Mouse (Mus musculus): ENCODE results near the gene Vmn1r23.
"Not testable (repeated sequence)": the region's sequence is repeated elsewhere in the genome, so short reads cannot be mapped to it uniquely, and the experiment has no call there.

The Vmn1r23 gene

DNA sequence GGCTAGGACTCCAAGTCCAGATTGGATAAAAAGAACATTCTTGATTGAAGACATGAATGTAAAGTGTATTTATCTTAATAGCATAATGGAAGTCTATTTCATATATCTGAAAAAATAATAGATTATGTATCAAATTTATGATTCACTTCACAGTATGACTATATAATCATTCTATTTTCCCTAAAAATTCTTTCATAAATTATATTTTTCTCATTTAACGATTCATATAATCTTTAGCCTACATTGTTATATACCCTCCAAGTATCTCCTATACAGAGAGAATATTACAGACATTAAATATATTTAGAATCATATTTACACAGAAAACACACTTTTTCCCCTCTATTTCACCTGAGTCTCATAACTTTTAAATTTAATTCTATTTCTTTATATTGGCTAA is at the start of gene Vmn1r23:
Gene Vmn1r23, minus strand, starts transcription at position 101 of the 400 bp plus-strand sequence.
- DNase-seq (ENCODE audit: low read depth, low spot score) = no peak

- DNase-seq (ENCODE audit: low read depth, low spot score) = not testable (repeated sequence)
Observed at GRCm38 (mm10) chr6:57961403-57961802, 34.8 kb upstream of the Vmn1r23 start, which contains the start of gene Vmn1r24. Gene Vmn1r24 (minus strand): TSS chr6:57961503.

DNA sequence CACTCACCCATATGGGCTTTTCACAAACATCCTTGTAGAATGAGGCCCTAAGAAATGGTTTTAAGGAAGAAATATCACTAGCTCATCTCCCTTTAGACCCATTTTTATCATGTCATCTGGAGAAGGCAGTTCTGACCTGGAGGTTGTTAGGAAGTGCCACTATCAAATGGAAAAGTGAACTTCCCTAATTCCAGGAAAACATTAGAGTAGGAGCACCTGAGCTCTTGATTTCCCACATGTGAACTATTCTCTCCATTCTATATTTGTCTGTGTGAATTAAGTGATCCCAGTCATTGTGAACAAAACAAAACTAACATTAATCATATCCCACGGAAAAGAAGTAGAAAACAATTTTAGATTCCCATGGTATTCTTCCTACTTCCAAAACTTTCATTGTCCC is 18.7 kb downstream of the Vmn1r23 start, which contains the start of gene Vmn1r22:
Gene Vmn1r22, minus strand, starts transcription at position 101 of the 400 bp plus-strand sequence.
- DNase-seq (ENCODE audit: low read depth, low spot score) = no peak
